Mouse (Mus musculus) limb, embryonic 11.5 days (tissue): ENCODE results near the gene Gm14190. TPM values are rescaled to one million over a fixed set of nuclear protein-coding genes. Genes with fewer than 3 reads are reported as not detected.

Source experiments
- polyA plus RNA-seq: library from polyadenylated mRNA; unstranded; fragments of >200 nt; fragmentation: Nextera tagmentation; extraction: Ambion mirVana; gene quantifications from 2 replicates; pipeline ENCODE4 v1.2.1, GENCODE M21; 2014

The Gm14190 gene
- polyA plus RNA-seq, 1 experiment from 2014 or later: not detected

Other genes starting within 250 kb of the Gm14190 start
- gene Krt23, start 197.6 kb downstream of the Gm14190 start, polyA plus RNA-seq: 0.24 and 0.35 TPM in 2 replicates
- 0.12 TPM in 1 of 2 replicates, not detected in the other for gene Krt39, start 169.4 kb downstream of the Gm14190 start, polyA plus RNA-seq
- gene Krt40, start 147.6 kb downstream of the Gm14190 start, polyA plus RNA-seq: not detected in 2 replicates
- gene Krtap3-3, start 139.9 kb downstream of the Gm14190 start, polyA plus RNA-seq: not detected in 2 replicates
- not detected in 2 replicates for gene Krtap3-2, start 133.9 kb downstream of the Gm14190 start, polyA plus RNA-seq
- gene Gm11939, start 131.3 kb downstream of the Gm14190 start, polyA plus RNA-seq: not detected in 2 replicates
- not detected in 2 replicates for gene Krtap3-1, start 124.1 kb downstream of the Gm14190 start, polyA plus RNA-seq
- gene Krtap1-5, start 109.7 kb downstream of the Gm14190 start, polyA plus RNA-seq: not detected in 2 replicates
- not detected in 2 replicates for gene Krtap1-4, start 107.1 kb downstream of the Gm14190 start, polyA plus RNA-seq
- gene Krtap1-3, start 99.4 kb downstream of the Gm14190 start, polyA plus RNA-seq: not detected in 2 replicates
- not detected in 2 replicates for gene Krtap9-3, start 92.6 kb downstream of the Gm14190 start, polyA plus RNA-seq
- gene Gm11938, start 87.4 kb downstream of the Gm14190 start, polyA plus RNA-seq: not detected in 2 replicates
- gene Gm11937, start 80.6 kb downstream of the Gm14190 start, polyA plus RNA-seq: not detected in 2 replicates
- not detected in 2 replicates for gene Krtap2-4, start 75.9 kb downstream of the Gm14190 start, polyA plus RNA-seq
- gene Gm11562, start 70.3 kb downstream of the Gm14190 start, polyA plus RNA-seq: not detected in 2 replicates
- not detected in 2 replicates for gene Krtap4-1, start 62.5 kb downstream of the Gm14190 start, polyA plus RNA-seq
- gene Krtap4-2, start 55.7 kb downstream of the Gm14190 start, polyA plus RNA-seq: not detected in 2 replicates
- not detected in 2 replicates for gene Krtap4-7, start 46.7 kb downstream of the Gm14190 start, polyA plus RNA-seq
- not detected in 2 replicates for gene Gm11555, start 40.5 kb downstream of the Gm14190 start, polyA plus RNA-seq
- gene Gm11563, start 31.8 kb downstream of the Gm14190 start, polyA plus RNA-seq: not detected in 2 replicates
- gene Krtap4-6, start 24.8 kb downstream of the Gm14190 start, polyA plus RNA-seq: not detected in 2 replicates
- gene Gm14180, start 43.5 kb upstream of the Gm14190 start, polyA plus RNA-seq: not detected in 2 replicates
- gene Gm11595, start 82.2 kb upstream of the Gm14190 start, polyA plus RNA-seq: not detected in 2 replicates
- not detected in 2 replicates for gene Krtap4-8, start 90.0 kb upstream of the Gm14190 start, polyA plus RNA-seq
- not detected in 2 replicates for gene Krtap4-9, start 94.5 kb upstream of the Gm14190 start, polyA plus RNA-seq
- not detected in 2 replicates for gene Gm11596, start 102.7 kb upstream of the Gm14190 start, polyA plus RNA-seq
- gene Gm11569, start 108.2 kb upstream of the Gm14190 start, polyA plus RNA-seq: not detected in 2 replicates
- not detected in 2 replicates for gene Gm11554, start 113.7 kb upstream of the Gm14190 start, polyA plus RNA-seq
- not detected in 2 replicates for gene Krtap4-13, start 119.2 kb upstream of the Gm14190 start, polyA plus RNA-seq
- gene Gm11564, start 124.9 kb upstream of the Gm14190 start, polyA plus RNA-seq: not detected in 2 replicates
- not detected in 2 replicates for gene 2300003K06Rik, start 147.3 kb upstream of the Gm14190 start, polyA plus RNA-seq
- not detected in 2 replicates for gene Krtap4-16, start 160.9 kb upstream of the Gm14190 start, polyA plus RNA-seq
- gene Gm11568, start 167.2 kb upstream of the Gm14190 start, polyA plus RNA-seq: not detected in 2 replicates
- not detected in 2 replicates for gene Gm11559, start 173.7 kb upstream of the Gm14190 start, polyA plus RNA-seq
- not detected in 2 replicates for gene Krtap9-1, start 182.6 kb upstream of the Gm14190 start, polyA plus RNA-seq
- gene Gm11567, start 188.4 kb upstream of the Gm14190 start, polyA plus RNA-seq: not detected in 2 replicates
- not detected in 2 replicates for gene Krtap31-1, start 217.2 kb upstream of the Gm14190 start, polyA plus RNA-seq
- not detected in 2 replicates for gene Gm11565, start 224.0 kb upstream of the Gm14190 start, polyA plus RNA-seq
- gene Krtap31-2, start 245.6 kb upstream of the Gm14190 start, polyA plus RNA-seq: not detected in 2 replicates